Mouse (Mus musculus): ENCODE results near the gene Fcrl1.

DNA sequence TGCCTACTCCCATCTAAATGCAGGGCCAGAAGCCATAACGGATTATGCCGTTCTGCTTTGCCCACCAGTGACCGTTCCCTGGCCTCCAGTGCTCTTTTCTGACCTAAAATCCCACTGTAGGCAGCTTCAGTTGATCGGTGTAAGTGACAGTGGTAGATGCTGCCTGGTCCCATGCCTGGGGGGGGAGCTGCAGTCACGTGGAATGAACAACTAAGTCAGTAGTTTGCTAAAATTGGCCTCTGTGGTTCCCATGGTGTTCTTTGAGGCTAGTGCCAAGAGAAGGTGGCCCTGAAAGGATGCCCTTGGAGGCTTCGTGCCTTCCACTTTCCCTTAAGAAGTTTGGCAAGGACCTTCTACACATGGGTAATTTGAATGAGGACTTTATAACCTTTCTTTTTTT lies 15.7 kb upstream of the Fcrl1 start:
- TF ChIP-seq EP300 (IDR thresholded peaks at IDR 0.05; ENCODE audit: insufficient read depth, low read depth, low read length), result no peak
- TF ChIP-seq CTCF (IDR thresholded peaks at IDR 0.05), result no peak

All from heart, adult 2 months (tissue).